Mouse (Mus musculus) MEL (cell line): ENCODE data around the gene Arhgap4. TPM values are rescaled to one million over a fixed set of nuclear protein-coding genes. Genes with fewer than 3 reads are reported as not detected.
A peak's percentile ranks its signal among the peaks of the same experiment; 100 is the strongest.

Experiments
- DNase-seq: peaks from one replicate; pipeline ENCODE4 v3.0.0; 2011; ENCODE audit warnings: low read depth, low spot score
- H3K27ac ChIP-seq: 2 replicates; pipeline ENCODE4 v1.5.1; 2012; ENCODE audit warnings: low read depth, mild to moderate bottlenecking, control low read depth, low read length, moderate library complexity; ENCODE audit not compliant: control insufficient read depth
- H3K27me3 ChIP-seq, 2 experiments: fragments of 150-350 bp in 1 of 2; sonication (generic) in 1 of 2; 2 replicates each; pipeline ENCODE4 v1.6.1; 2012; ENCODE audit warnings: low read length in 2 of 2, mild to moderate bottlenecking in 2 of 2, improper control_type of control experiment in 1 of 2, moderate library complexity in 1 of 2; ENCODE audit not compliant: insufficient read depth in 2 of 2, control insufficient read depth in 1 of 2
- H3K36me3 ChIP-seq, 2 experiments: 2 replicates each; pipeline ENCODE4 v1.6.1; 2012 to 2014; ENCODE audit warnings: low read length in 2 of 2, improper control_type of control experiment in 1 of 2, inconsistent platforms in 1 of 2, mild to moderate bottlenecking in 1 of 2; ENCODE audit not compliant: insufficient read depth in 2 of 2, control insufficient read depth in 1 of 2
- H3K4me1 ChIP-seq, 2 experiments: fragments of 150-350 bp in 1 of 2; sonication (generic) in 1 of 2; 2 replicates each; pipeline ENCODE4 v1.6.1; 2012; ENCODE audit warnings: low read length in 2 of 2, improper control_type of control experiment in 1 of 2, mild to moderate bottlenecking in 1 of 2; ENCODE audit not compliant: insufficient read depth in 2 of 2, control insufficient read depth in 1 of 2
- H3K4me3 ChIP-seq, 2 experiments: fragments of 150-350 bp in 1 of 2; sonication (generic) in 1 of 2; 2 replicates each; pipeline ENCODE4 v1.5.1; 2012; ENCODE audit warnings: low read depth in 2 of 2, low read length in 2 of 2, mild to moderate bottlenecking in 2 of 2, moderate library complexity in 2 of 2, control low read depth in 1 of 2, improper control_type of control experiment in 1 of 2; ENCODE audit not compliant: control insufficient read depth in 1 of 2, insufficient read depth in 1 of 2
- H3K79me2 ChIP-seq: 2 replicates; pipeline ENCODE4 v1.6.1; 2012; ENCODE audit warnings: mild to moderate bottlenecking, low read length, moderate library complexity; ENCODE audit not compliant: control insufficient read depth, poor library complexity, insufficient read depth
- H3K9ac ChIP-seq: 2 replicates; pipeline ENCODE4 v1.6.1; 2012; ENCODE audit warnings: low read depth, mild to moderate bottlenecking, control low read depth, low read length, moderate library complexity; ENCODE audit not compliant: control insufficient read depth, poor library complexity, severe bottlenecking
- H3K9me3 ChIP-seq: fragments of 150-350 bp; sonication (generic); replicated peaks from 2 replicates; pipeline ENCODE4 v1.6.1; 2012; ENCODE audit warnings: mild to moderate bottlenecking, low read length, improper control_type of control experiment, moderate library complexity; ENCODE audit not compliant: insufficient read depth
- BHLHE40 ChIP-seq: IDR thresholded peaks from 2 replicates; pipeline ENCODE4 v1.6.1; 2012; ENCODE audit warnings: low read depth, mild to moderate bottlenecking, inconsistent platforms, low read length, improper control_type of control experiment, borderline replicate concordance
- CTCF ChIP-seq, 3 experiments: IDR thresholded peaks in 2 of 3; conservative IDR thresholded peaks in 1 of 3; 2 replicates each; pipeline ENCODE4 v1.5.1; 2011 to 2012; ENCODE audit warnings: low read length in 3 of 3, low read depth in 2 of 3, mild to moderate bottlenecking in 2 of 3, improper control_type of control experiment in 1 of 3, inconsistent platforms in 1 of 3, mixed read lengths in 1 of 3, moderate library complexity in 1 of 3; ENCODE audit not compliant: control insufficient read depth in 1 of 3, insufficient read depth in 1 of 3, poor library complexity in 1 of 3, severe bottlenecking in 1 of 3
- EP300 ChIP-seq, 2 experiments: IDR thresholded peaks; 2 replicates each; pipeline ENCODE4 v1.6.1; 2011; ENCODE audit warnings: improper control_type of control experiment in 2 of 2, low read length in 2 of 2, low read depth in 1 of 2, mild to moderate bottlenecking in 1 of 2
- ETS1 ChIP-seq: IDR thresholded peaks from 2 replicates; pipeline ENCODE4 v1.6.1; 2012; ENCODE audit warnings: low read depth, mild to moderate bottlenecking, inconsistent platforms, low read length, improper control_type of control experiment, moderate library complexity
- HCFC1 ChIP-seq: IDR thresholded peaks from 2 replicates; pipeline ENCODE4 v1.6.1; 2012; ENCODE audit warnings: low read depth, mild to moderate bottlenecking, inconsistent platforms, low read length, improper control_type of control experiment, moderate library complexity
- MAFK ChIP-seq: IDR thresholded peaks from 2 replicates; pipeline ENCODE4 v1.6.1; 2011; ENCODE audit warnings: low read depth, mild to moderate bottlenecking, low read length, improper control_type of control experiment, borderline replicate concordance
- MAX ChIP-seq: IDR thresholded peaks from 2 replicates; pipeline ENCODE4 v1.6.1; 2011; ENCODE audit warnings: low read length, improper control_type of control experiment
- MXI1 ChIP-seq: IDR thresholded peaks from 2 replicates; pipeline ENCODE4 v1.6.1; 2011; ENCODE audit warnings: mild to moderate bottlenecking, low read depth, low read length, improper control_type of control experiment
- MYB ChIP-seq: IDR thresholded peaks from 2 replicates; pipeline ENCODE4 v1.6.1; 2011; ENCODE audit warnings: mild to moderate bottlenecking, low read depth, low read length, improper control_type of control experiment
- MYC ChIP-seq: IDR thresholded peaks from 2 replicates; pipeline ENCODE4 v1.6.1; 2011; ENCODE audit warnings: low read depth, mild to moderate bottlenecking, low read length, improper control_type of control experiment, moderate library complexity
- NELFE ChIP-seq: IDR thresholded peaks from 2 replicates; pipeline ENCODE4 v1.6.1; 2011; ENCODE audit warnings: low read depth, low read length, improper control_type of control experiment
- NRF1 ChIP-seq: IDR thresholded peaks from 2 replicates; pipeline ENCODE4 v1.6.1; 2014; ENCODE audit warnings: low read depth, mild to moderate bottlenecking, inconsistent platforms, low read length, improper control_type of control experiment, moderate library complexity; ENCODE audit not compliant: poor library complexity, insufficient read depth, severe bottlenecking
- POLR2A ChIP-seq, 2 experiments: IDR thresholded peaks; 2 replicates each; pipeline ENCODE4 v1.6.1; 2011 to 2012; ENCODE audit warnings: low read length in 2 of 2, mild to moderate bottlenecking in 2 of 2, control low read depth in 1 of 2, improper control_type of control experiment in 1 of 2, low read depth in 1 of 2, moderate library complexity in 1 of 2; ENCODE audit not compliant: control insufficient read depth in 1 of 2, insufficient read depth in 1 of 2, poor library complexity in 1 of 2
- POLR2AphosphoS2 ChIP-seq: IDR thresholded peaks from 2 replicates; pipeline ENCODE4 v1.6.1; 2011; ENCODE audit warnings: low read length, improper control_type of control experiment
- RAD21 ChIP-seq: IDR thresholded peaks from 2 replicates; pipeline ENCODE4 v1.6.1; 2011; ENCODE audit warnings: mild to moderate bottlenecking, low read depth, low read length, improper control_type of control experiment
- RCOR1 ChIP-seq: IDR thresholded peaks from 2 replicates; pipeline ENCODE4 v1.6.1; 2012; ENCODE audit warnings: low read depth, mild to moderate bottlenecking, inconsistent platforms, low read length, improper control_type of control experiment
- SMC3 ChIP-seq: IDR thresholded peaks from 2 replicates; pipeline ENCODE4 v1.6.1; 2011; ENCODE audit warnings: low read depth, low read length, improper control_type of control experiment
- TAL1 ChIP-seq: IDR thresholded peaks from 2 replicates; pipeline ENCODE4 v1.6.1; 2012; ENCODE audit warnings: mild to moderate bottlenecking, inconsistent platforms, low read length, moderate library complexity, mixed read lengths
- TBP ChIP-seq: IDR thresholded peaks from 2 replicates; pipeline ENCODE4 v1.8.0; 2011; ENCODE audit warnings: low read depth, low read length, improper control_type of control experiment
- TCF12 ChIP-seq: IDR thresholded peaks from 2 replicates; pipeline ENCODE4 v1.6.1; 2014; ENCODE audit warnings: low read depth, mild to moderate bottlenecking, inconsistent platforms, low read length, improper control_type of control experiment, moderate library complexity
- UBTF ChIP-seq: IDR thresholded peaks from 2 replicates; pipeline ENCODE4 v1.6.1; 2012; ENCODE audit warnings: low read depth, mild to moderate bottlenecking, inconsistent platforms, low read length, improper control_type of control experiment, moderate library complexity, borderline replicate concordance; ENCODE audit not compliant: insufficient read depth
- USF1 ChIP-seq: IDR thresholded peaks from 2 replicates; pipeline ENCODE4 v1.6.1; 2014; ENCODE audit warnings: low read depth, mild to moderate bottlenecking, inconsistent platforms, low read length, improper control_type of control experiment, moderate library complexity
- USF2 ChIP-seq, 2 experiments: IDR thresholded peaks; 2 replicates each; pipeline ENCODE4 v1.6.1; 2011 to 2012; ENCODE audit warnings: improper control_type of control experiment in 2 of 2, low read length in 2 of 2, borderline replicate concordance in 1 of 2, inconsistent platforms in 1 of 2, low read depth in 1 of 2, mild to moderate bottlenecking in 1 of 2; ENCODE audit not compliant: insufficient read depth in 1 of 2
- ZC3H11A ChIP-seq: IDR thresholded peaks from 2 replicates; pipeline ENCODE4 v1.6.1; 2012; ENCODE audit warnings: low read depth, mild to moderate bottlenecking, inconsistent platforms, low read length, improper control_type of control experiment
- ZKSCAN1 ChIP-seq: IDR thresholded peaks from 2 replicates; pipeline ENCODE4 v1.6.1; 2012; ENCODE audit warnings: low read depth, mild to moderate bottlenecking, inconsistent platforms, low read length, improper control_type of control experiment, moderate library complexity
- ZMIZ1 ChIP-seq: IDR thresholded peaks from 2 replicates; pipeline ENCODE4 v1.6.1; 2012; ENCODE audit warnings: low read depth, mild to moderate bottlenecking, inconsistent platforms, low read length, improper control_type of control experiment, moderate library complexity
- ZNF384 ChIP-seq: IDR thresholded peaks from 2 replicates; pipeline ENCODE4 v1.6.1; 2012; ENCODE audit warnings: low read depth, mild to moderate bottlenecking, inconsistent platforms, low read length, improper control_type of control experiment
- polyA plus RNA-seq, 2 experiments: library from polyadenylated mRNA; stranded (reverse) in 1 of 2; unstranded in 1 of 2; fragments of >175 nt in 1 of 2; fragments of >200 nt in 1 of 2; gene quantifications; 2 replicates each; pipeline versions ENCODE4 v1.2.1 to v1.2.4; 2012; ENCODE audit warnings: low replicate concordance in 2 of 2, low read depth in 1 of 2; ENCODE audit not compliant: insufficient read length in 2 of 2, insufficient read depth in 1 of 2, missing spikeins in 1 of 2
- total RNA-seq: library from RNA; depleted of rRNA; stranded (reverse); fragments of 300-350 nt; gene quantifications from 2 replicates; pipeline ENCODE4 v1.2.3, GENCODE M21; 2012

The Arhgap4 gene
- total and polyA plus RNA-seq, 3 experiments = 10.3 to 24.5 TPM; not detected in 1

GRCm38 (mm10) chrX:73941860-73942259 lies 20.2 kb upstream of the Arhgap4 start (continued):
- no peak for TF ChIP-seq SMC3
- TF ChIP-seq, all 39 proteins: peak for 7

DNA sequence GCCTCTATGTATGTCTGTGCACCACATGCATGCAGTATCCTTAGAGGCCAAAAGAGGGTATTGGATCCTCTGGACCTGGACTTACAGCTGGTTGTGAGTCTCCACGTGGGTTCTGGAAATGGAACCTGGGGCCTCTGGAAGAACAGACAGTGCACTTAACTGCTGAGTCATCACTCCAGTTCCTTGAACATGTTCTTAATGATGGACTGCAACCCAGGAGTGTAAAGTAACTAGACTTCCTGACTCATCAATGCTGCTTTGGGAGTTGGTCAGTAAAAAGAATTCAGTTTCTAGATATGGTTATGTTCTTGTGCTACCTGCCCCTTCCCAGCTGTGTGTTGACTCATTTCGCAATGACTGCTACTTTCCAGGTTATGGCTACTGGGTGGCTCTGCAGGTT lies 10.2 kb upstream of the Arhgap4 start:
- Histone ChIP-seq H3K9ac (no peak overlapping the region), H3K4me1 (peaks cover 0 to 7% of the 10 kb centered on the region in 2 experiments; a peak in 2 of 4 replicates), H3K9me3 (no peaks in the 10 kb centered on the region), H3K27me3 (no peaks in the 10 kb centered on the region), H3K27ac (no peak overlapping the region), H3K79me2 (no peaks in the 10 kb centered on the region), H3K36me3 (no peaks in the 10 kb centered on the region), H3K4me3 (no peak overlapping the region)
- TF ChIP-seq MAFK (peak; percentile 63; the same call in 1 of the 2 replicates), ZC3H11A (no peak), TBP (no peak)
- no peak for DNase-seq

DNA sequence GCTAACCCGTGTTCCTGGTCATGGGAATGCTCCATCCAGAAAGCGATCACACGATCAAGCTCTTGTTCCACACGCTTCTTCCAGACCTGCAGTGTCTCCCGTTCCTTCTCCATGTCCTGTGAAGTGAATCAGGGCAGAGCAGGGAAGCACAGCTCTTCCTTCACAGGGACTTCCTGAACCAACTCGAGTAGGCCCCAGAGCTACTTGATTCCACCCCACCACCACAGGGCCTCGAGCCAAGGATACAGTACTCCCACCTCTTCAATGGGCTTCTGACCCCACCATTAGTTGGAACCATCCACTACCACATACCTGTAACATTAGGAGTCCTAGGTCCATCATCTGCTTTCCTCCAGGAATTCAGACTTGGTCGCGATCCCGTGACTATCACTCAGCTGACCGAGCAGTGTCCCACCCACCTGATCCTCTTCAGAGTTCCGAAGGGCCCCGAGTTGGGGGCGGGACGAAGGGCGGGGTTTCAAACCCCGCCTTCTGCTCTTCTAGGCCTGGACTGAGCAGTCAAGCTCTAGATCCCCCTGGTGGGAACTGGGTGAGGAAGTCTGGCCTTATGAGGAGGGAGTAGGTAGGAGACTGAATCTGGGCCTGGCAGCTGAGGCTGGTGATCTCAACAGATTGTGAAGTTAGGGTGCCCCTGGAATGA lies 8.9 kb upstream of the Arhgap4 start, which contains the start of gene Renbp:
Gene Renbp, minus strand, starts transcription at position 449 of the 661 bp plus-strand sequence.
- peak; percentile 88 for DNase-seq
- peak within 1 kb of the TSS; percentile 46 for H3K27ac ChIP-seq
- peak within 1 kb of the TSS; percentile 68 to 73 for H3K4me3 ChIP-seq
- peaks cover 0 to 7% of the 10 kb centered on the region in 2 experiments; a peak in 2 of 4 replicates for H3K4me1 ChIP-seq
- H3K9me3 ChIP-seq = no peaks in the 10 kb centered on the region
- H3K9ac ChIP-seq = peak within 1 kb of the TSS; percentile 73
- H3K27me3 ChIP-seq = no peaks in the 10 kb centered on the region
- no peaks in the 10 kb centered on the region for H3K79me2 ChIP-seq
- H3K36me3 ChIP-seq = no peaks in the 10 kb centered on the region
- no peak for TF ChIP-seq MXI1
- TF ChIP-seq UBTF = no peak
- TF ChIP-seq TAL1 = no peak
- TF ChIP-seq TBP = 0 out of 2 replicates have a peak, but pooled peaks have one; percentile 16
- 0 out of 2 replicates have a peak, but pooled peaks have one; percentile 20 for TF ChIP-seq SMC3
- TF ChIP-seq ZKSCAN1 = no peak
- peak; percentile 33; the same call in 1 of the 2 replicates for TF ChIP-seq NELFE
- TF ChIP-seq BHLHE40 = peak; percentile 83; the same call in 1 of the 2 replicates
- no peak for TF ChIP-seq MYC
- no peak for TF ChIP-seq MAFK
- TF ChIP-seq ZMIZ1 = no peak
- TF ChIP-seq USF1 = peak; percentile 84
- peak in 1 of 2 experiments; percentile 55; a peak in 2 of 4 replicates for TF ChIP-seq POLR2A (IDR thresholded peaks at IDR 0.05; ENCODE audit: control insufficient read depth in 1 of 2, insufficient read depth in 1 of 2, low read depth in 1 of 2, low read length in 2 of 2, poor library complexity in 1 of 2)
- peak; percentile 42; the same call in 1 of the 2 replicates for TF ChIP-seq ETS1
- TF ChIP-seq NRF1 = no peak
- TF ChIP-seq RCOR1 = no peak
- TF ChIP-seq ZC3H11A = 0 out of 2 replicates have a peak, but pooled peaks have one; percentile 8
- peak in 1 of 2 experiments; percentile 48; a peak in 1 of 4 replicates for TF ChIP-seq USF2 (IDR thresholded peaks at IDR 0.05; ENCODE audit: borderline replicate concordance in 1 of 2, insufficient read depth in 1 of 2, low read depth in 1 of 2, low read length in 2 of 2)
- TF ChIP-seq HCFC1 = peak; percentile 43; the same call in 1 of the 2 replicates
- peak; percentile 8 for TF ChIP-seq RAD21
- no peak for TF ChIP-seq ZNF384
- no peak for TF ChIP-seq MAX
- TF ChIP-seq MYB = no peak
- TF ChIP-seq POLR2AphosphoS2 = no peak
- TF ChIP-seq TCF12 = no peak
- TF ChIP-seq EP300 (IDR thresholded peaks at IDR 0.05; ENCODE audit: low read depth in 1 of 2, low read length in 2 of 2) = no peak
- TF ChIP-seq CTCF (IDR thresholded peaks at IDR 0.05 in 2 of 3, conservative IDR thresholded peaks at IDR 0.05 in 1 of 3; ENCODE audit: control insufficient read depth in 1 of 3, insufficient read depth in 1 of 3, low read depth in 2 of 3, low read length in 3 of 3, poor library complexity in 1 of 3, severe bottlenecking in 1 of 3) = peak in 2 of 3 experiments; percentile 14 to 28; a peak in 2 of 6 replicates
